Mouse (Mus musculus) thymus, postnatal 0 days (tissue): Measurements from ENCODE around the gene Kcnf1. TPM values are rescaled to one million over a fixed set of nuclear protein-coding genes. Genes with fewer than 3 reads are reported as not detected.
"Not testable (repeated sequence)": the region's sequence is repeated elsewhere in the genome, so short reads cannot be mapped to it uniquely, and the experiment has no call there.

ENCODE experiments used
- DNase-seq: peaks from one replicate; pipeline ENCODE4 v3.0.0-alpha.2; 2015; ENCODE audit warnings: low spot score
- polyA plus RNA-seq: library from polyadenylated mRNA; unstranded; fragments of >200 nt; fragmentation: Nextera tagmentation; extraction: Ambion mirVana; gene quantifications from 2 replicates; pipeline ENCODE4 v1.2.1, GENCODE M21; 2015

Kcnf1 gene
- polyA plus RNA-seq, 1 experiment from 2014 or later: 0.04 TPM

GRCm38 (mm10) chr12:17163996-17164395 is 12.7 kb downstream of the Kcnf1 start:
- no peak for DNase-seq

GRCm38 (mm10) chr12:17159549-17159948 is 17.1 kb downstream of the Kcnf1 start:
- DNase-seq: no peak

- DNase-seq: no peak
Measured at GRCm38 (mm10) chr12:17157558-17157957, 19.1 kb downstream of the Kcnf1 start.

GRCm38 (mm10) chr12:17155781-17156180 is 20.9 kb downstream of the Kcnf1 start:
- no peak for DNase-seq

- no peak for DNase-seq
Measured at GRCm38 (mm10) chr12:17152840-17153239, 23.8 kb downstream of the Kcnf1 start.

GRCm38 (mm10) chr12:17148920-17149319 is 27.8 kb downstream of the Kcnf1 start:
- no peak for DNase-seq

- no peak for DNase-seq
Measured at GRCm38 (mm10) chr12:17141791-17142190, 34.9 kb downstream of the Kcnf1 start.

- no peak for DNase-seq
Measured at GRCm38 (mm10) chr12:17140436-17140835, 36.3 kb downstream of the Kcnf1 start.

- DNase-seq: no peak
Measured at GRCm38 (mm10) chr12:17134546-17135096, 42.1 kb downstream of the Kcnf1 start.

- no peak for DNase-seq
Measured at GRCm38 (mm10) chr12:17132243-17132642, 44.4 kb downstream of the Kcnf1 start.

- DNase-seq: no peak
Measured at GRCm38 (mm10) chr12:17131563-17131962, 45.1 kb downstream of the Kcnf1 start.

GRCm38 (mm10) chr12:17122881-17123280 is 53.8 kb downstream of the Kcnf1 start:
- not testable (repeated sequence) for DNase-seq

Other genes starting within 250 kb of the Kcnf1 start
- 23.8 and 28.4 TPM in 2 replicates for gene Pqlc3, start 176.5 kb downstream of the Kcnf1 start, polyA plus RNA-seq
- gene 2410004P03Rik, start 165.2 kb downstream of the Kcnf1 start, polyA plus RNA-seq: 1.2 and 1.3 TPM in 2 replicates
- 181 and 236 TPM in 2 replicates for gene Pdia6, start 89.7 kb upstream of the Kcnf1 start, polyA plus RNA-seq
- gene Atp6v1c2, start 152.5 kb upstream of the Kcnf1 start, polyA plus RNA-seq: 0.33 and 0.44 TPM in 2 replicates
- 19.7 and 21.3 TPM in 2 replicates for gene Nol10, start 171.6 kb upstream of the Kcnf1 start, polyA plus RNA-seq